23 mouse cellular contexts compared by ENCODE assay signal in genomic region chr6:18492977-18493376, GRCm38 (mm10). TPM values are rescaled to one million over a fixed set of nuclear protein-coding genes. Genes with fewer than 3 reads are reported as not detected.
DNase-seq lines count a peak whose midpoint lies in the region; ATAC-seq and TF ChIP-seq lines count a peak whose summit lies in the region.
"Had no signal": no experiment of that assay in that cellular context is flagged by ENCODE, and none has a peak within 500 bp of the region (broad histone marks: within the 10 kb centered on the region; RNA-seq: fewer than 3 reads in every experiment).

No protein-coding gene starts in this region.

- DNase-seq in forebrain, embryonic 10.5 days (ENCODE audit: extremely low spot score, low spot score): no peak
- no peak for DNase-seq in layer of hippocampus, adult 2 months (ENCODE audit: low spot score in 2 of 2)
- no peak for DNase-seq in layer of hippocampus, postnatal 25 days (ENCODE audit: extremely low spot score in 1 of 2, low spot score in 1 of 2)
- peak; percentile 68 for DNase-seq in forebrain, embryonic 14.5 days (ENCODE audit: low spot score)
- no peak for DNase-seq in right cerebral cortex, postnatal 4 days
- no peak for DNase-seq in Muller cell, postnatal 12 days (ENCODE audit: inconsistent ontology term)
- DNase-seq: adrenal gland, adult 2 months; adrenal gland, postnatal 25 days; cerebellum, adult 11 months; cerebellum, adult 8-10 months; cerebellum, postnatal 14 days; embryo, embryonic 11 days; gastrocnemius, postnatal 10 days; heart, adult 2 months had no signal

- H3K9ac ChIP-seq in forebrain, embryonic 13.5 days: no peak overlapping the region
- no peak overlapping the region for H3K9ac ChIP-seq in forebrain, embryonic 14.5 days (ENCODE audit: low read length)
- H3K9ac ChIP-seq: embryonic facial prominence, embryonic 12.5 days; heart, embryonic 12.5 days had no signal

- TF ChIP-seq CTCF in layer of hippocampus, adult 2 months (conservative IDR thresholded peaks at IDR 0.05): 0 out of 2 replicates have a peak, but pooled peaks have one; percentile 17

- no peak overlapping the region for H3K4me2 ChIP-seq in forebrain, embryonic 13.5 days
- H3K4me2 ChIP-seq in forebrain, embryonic 14.5 days (ENCODE audit: low read length): no peak overlapping the region
- H3K4me2 ChIP-seq: embryonic facial prominence, embryonic 12.5 days; heart, embryonic 12.5 days had no signal

- H3K4me3 ChIP-seq in forebrain, embryonic 13.5 days: no peak overlapping the region
- H3K4me3 ChIP-seq in forebrain, embryonic 10.5 days: no peak overlapping the region
- H3K4me3 ChIP-seq in layer of hippocampus, adult 2 months: peak overlapping the region; percentile 2; the same call in 1 of the 2 replicates
- H3K4me3 ChIP-seq in forebrain, embryonic 14.5 days (ENCODE audit: low read depth, low read length): no peak overlapping the region
- H3K4me3 ChIP-seq: embryonic facial prominence, embryonic 12.5 days; heart, adult 2 months; heart, embryonic 12.5 days; hindbrain, embryonic 10.5 days had no signal

- no peaks in the 10 kb centered on the region for H3K9me3 ChIP-seq in forebrain, embryonic 13.5 days (replicated peaks)
- no peaks in the 10 kb centered on the region for H3K9me3 ChIP-seq in forebrain, embryonic 10.5 days
- H3K9me3 ChIP-seq in forebrain, embryonic 14.5 days (replicated peaks; ENCODE audit: control insufficient read depth, low read length): no peaks in the 10 kb centered on the region
- H3K9me3 ChIP-seq: embryonic facial prominence, embryonic 12.5 days; heart, embryonic 12.5 days; hindbrain, embryonic 10.5 days had no signal

- H3K27me3 ChIP-seq in forebrain, embryonic 13.5 days: no peaks in the 10 kb centered on the region
- H3K27me3 ChIP-seq in forebrain, embryonic 10.5 days (ENCODE audit: poor library complexity, severe bottlenecking): no peaks in the 10 kb centered on the region
- no peaks in the 10 kb centered on the region for H3K27me3 ChIP-seq in forebrain, embryonic 14.5 days (replicated peaks; ENCODE audit: control insufficient read depth, insufficient read depth, low read length)
- H3K27me3 ChIP-seq: CH12.LX; embryonic facial prominence, embryonic 12.5 days; heart, embryonic 12.5 days had no signal

- no peak overlapping the region for H3K27ac ChIP-seq in forebrain, embryonic 13.5 days
- no peak overlapping the region for H3K27ac ChIP-seq in forebrain, embryonic 10.5 days
- H3K27ac ChIP-seq in layer of hippocampus, adult 2 months: peak overlapping the region; percentile 65; the same call in 1 of the 2 replicates
- no peak overlapping the region for H3K27ac ChIP-seq in forebrain, embryonic 14.5 days (ENCODE audit: low read depth, low read length)
- H3K27ac ChIP-seq: embryonic facial prominence, embryonic 12.5 days; heart, adult 2 months; hindbrain, embryonic 10.5 days had no signal

- WGBS in forebrain, embryonic 13.5 days: 35% methylated on average over 1 of the region's 1 CpGs
- WGBS in forebrain, embryonic 10.5 days: 80% methylated on average over 1 of the region's 1 CpGs
- WGBS in forebrain, embryonic 14.5 days: 26% methylated on average over 1 of the region's 1 CpGs

- ATAC-seq in forebrain, embryonic 13.5 days: peak; percentile 50
- ATAC-seq in forebrain, embryonic 14.5 days: peak; percentile 56
- ATAC-seq: hindbrain, embryonic 16.5 days; inflammation-experienced regulatory T-cells, adult 6 months; intestine, postnatal 0 days had no signal

- peaks cover 13% of the 10 kb centered on the region; the same call in 1 of the 2 replicates for H3K4me1 ChIP-seq in forebrain, embryonic 13.5 days
- H3K4me1 ChIP-seq in forebrain, embryonic 10.5 days: peaks cover 19% of the 10 kb centered on the region
- peaks cover 2% of the 10 kb centered on the region; the same call in 1 of the 2 replicates for H3K4me1 ChIP-seq in forebrain, embryonic 14.5 days (ENCODE audit: control insufficient read depth, insufficient read depth, low read length)
- H3K4me1 ChIP-seq: embryonic facial prominence, embryonic 12.5 days; heart, embryonic 12.5 days had no signal

- H3K36me3 ChIP-seq in forebrain, embryonic 13.5 days (ENCODE audit: poor library complexity, severe bottlenecking): peaks cover 8% of the 10 kb centered on the region; the same call in 1 of the 2 replicates
- H3K36me3 ChIP-seq in forebrain, embryonic 10.5 days (replicated peaks): 0 out of 2 replicates have a peak, but pooled peaks cover 2% of the 10 kb centered on the region
- H3K36me3 ChIP-seq in forebrain, embryonic 14.5 days (ENCODE audit: control insufficient read depth, insufficient read depth, low read length): peaks cover 19% of the 10 kb centered on the region; the same call in 1 of the 2 replicates
- H3K36me3 ChIP-seq: embryonic facial prominence, embryonic 12.5 days; heart, embryonic 12.5 days; hindbrain, embryonic 10.5 days had no signal

RNA-seq across cellular contexts. Expression of gene Cttnbp2, which starts 21.7 kb away (rescaled TPM):
- 50.4 and 59.1 TPM in 2 replicates for polyA plus RNA-seq in forebrain, embryonic 13.5 days (2015; fragmentation: Nextera tagmentation; extraction: Ambion mirVana)
- polyA plus RNA-seq in forebrain, embryonic 10.5 days (2016; fragmentation: Nextera tagmentation; extraction: Ambion mirVana): 7.3 and 9.8 TPM in 2 replicates
- total RNA-seq in layer of hippocampus, adult 2 months (2021): 100 to 1,000 TPM; 265 to 269 TPM
- 100 to 1,000 TPM; 197 to 294 TPM for total RNA-seq in layer of hippocampus, postnatal 25 days (2021)
- polyA plus RNA-seq in forebrain, embryonic 14.5 days (2014; fragmentation: Nextera tagmentation; extraction: Ambion mirVana): 55.7 and 74.7 TPM in 2 replicates
- total RNA-seq: common myeloid progenitor, adult 5-6 weeks had no signal
